Mouse (Mus musculus): ENCODE results near the gene Tax1bp3. TPM values are rescaled to one million over a fixed set of nuclear protein-coding genes. Genes with fewer than 3 reads are reported as not detected.

Tax1bp3 gene
- polyA plus RNA-seq, 1 experiment, result 0.36 TPM

DNA sequence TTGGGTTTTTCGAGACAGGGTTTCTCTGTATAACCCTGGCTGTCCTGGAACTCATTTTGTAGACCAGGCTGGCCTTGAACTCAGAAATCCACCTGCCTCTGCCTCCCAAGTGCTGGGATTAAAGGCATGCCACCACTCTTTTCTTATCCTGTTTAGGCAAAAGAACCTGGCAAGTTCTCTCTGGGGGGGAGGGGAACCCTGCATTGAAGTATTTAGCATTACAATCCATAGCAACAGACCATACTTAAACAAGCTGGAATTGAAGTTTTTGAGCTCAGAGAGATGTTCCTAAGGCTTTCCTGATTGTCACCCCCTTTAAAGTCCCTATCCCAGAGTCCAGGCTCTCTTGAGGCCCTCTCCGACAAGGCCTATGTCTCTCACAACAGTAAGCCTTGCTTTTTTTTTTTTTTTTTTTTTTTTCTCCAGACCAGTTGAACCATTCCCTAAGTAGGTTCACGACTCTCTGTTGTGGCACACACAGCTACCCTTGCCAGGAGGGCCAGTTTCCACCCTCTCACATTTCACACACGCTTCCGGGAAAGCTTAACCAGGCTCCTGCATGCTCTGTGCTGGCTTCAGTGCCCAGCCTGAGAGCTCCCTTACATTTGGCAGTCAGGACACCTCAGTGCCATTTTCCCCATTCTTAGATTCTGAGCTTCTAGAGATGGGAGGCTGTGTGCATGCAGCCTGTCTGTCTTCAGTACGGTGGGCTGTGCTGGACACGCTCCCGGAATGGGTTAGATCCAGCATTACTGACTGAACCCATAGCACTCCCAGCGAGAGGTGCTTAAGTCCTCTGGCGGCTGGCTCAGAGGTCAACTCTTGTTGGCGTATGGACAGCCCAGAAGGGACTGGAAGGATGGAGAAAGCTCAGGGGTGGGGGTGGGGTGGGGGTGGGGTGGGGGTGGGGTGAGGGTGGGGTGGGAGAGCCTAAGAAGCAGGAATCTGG, 30.6 kb upstream of the Tax1bp3 start:
- no peak for TF ChIP-seq GATA1 (IDR thresholded peaks at IDR 0.05; ENCODE audit: low read length)
- H3K4me3 ChIP-seq (replicated peaks), result no peak overlapping the region
- H3K9me3 ChIP-seq (ENCODE audit: control insufficient read depth, low read length), result no peaks in the 10 kb centered on the region
- H3K4me1 ChIP-seq (ENCODE audit: control insufficient read depth), result no peaks in the 10 kb centered on the region
- H3K36me3 ChIP-seq (ENCODE audit: control insufficient read depth), result no peaks in the 10 kb centered on the region
- H3K27me3 ChIP-seq (ENCODE audit: control insufficient read depth), result no peaks in the 10 kb centered on the region; the same call in 1 of the 2 replicates

DNA sequence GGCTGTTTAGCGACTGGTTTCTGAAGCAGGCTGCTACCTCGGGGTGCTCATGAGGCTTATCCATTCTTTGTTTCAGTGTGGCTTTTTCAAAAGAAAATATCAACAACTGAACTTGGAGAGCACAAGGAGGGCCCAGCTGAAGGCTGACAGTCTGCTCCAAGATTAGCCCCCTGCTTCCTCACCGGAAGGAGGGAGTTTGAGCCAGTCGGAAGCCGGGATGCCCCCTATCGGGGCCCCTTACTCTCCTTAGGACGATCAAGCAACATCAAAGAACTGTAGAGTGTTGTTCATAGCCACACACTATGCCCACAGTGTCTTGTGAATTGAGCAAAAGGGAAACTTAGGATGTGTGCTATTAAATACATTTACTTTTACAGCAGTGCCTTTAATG, 29.9 kb upstream of the Tax1bp3 start:
- TF ChIP-seq TAL1 (IDR thresholded peaks at IDR 0.05; ENCODE audit: low read length), result no peak
- no peak overlapping the region for H3K4me3 ChIP-seq (replicated peaks)

DNA sequence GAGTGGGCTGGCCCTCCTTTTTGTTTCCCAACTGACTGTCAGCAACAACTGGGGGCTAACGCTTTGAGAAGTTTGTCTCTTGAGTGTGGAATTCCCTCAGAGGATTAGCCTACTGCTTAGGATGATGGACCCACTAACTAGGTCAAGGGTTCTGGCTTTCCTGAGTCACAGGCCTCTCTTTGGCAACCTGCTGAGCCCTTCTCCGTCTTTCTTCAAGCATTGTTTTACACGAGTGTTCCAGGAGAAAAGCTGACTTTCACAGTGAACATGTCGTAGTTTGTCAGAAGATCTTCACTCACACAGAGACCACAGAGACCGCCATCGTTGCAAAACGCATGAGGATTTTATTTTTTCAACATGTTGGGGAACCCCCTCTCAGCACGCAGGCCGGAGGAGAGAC, 28.7 kb upstream of the Tax1bp3 start:
- no peak for TF ChIP-seq TAL1 (IDR thresholded peaks at IDR 0.05; ENCODE audit: low read length)
- no peak for TF ChIP-seq GATA1 (IDR thresholded peaks at IDR 0.05; ENCODE audit: low read length)
- Histone ChIP-seq H3K27me3 (ENCODE audit: control insufficient read depth) (no peaks in the 10 kb centered on the region; the same call in 1 of the 2 replicates), H3K4me1 (ENCODE audit: control insufficient read depth) (no peaks in the 10 kb centered on the region), H3K9me3 (ENCODE audit: control insufficient read depth, low read length) (no peaks in the 10 kb centered on the region), H3K36me3 (ENCODE audit: control insufficient read depth) (no peaks in the 10 kb centered on the region), H3K4me3 (replicated peaks) (no peak overlapping the region)

More for the DNA sequence above, 29.9 kb upstream of the Tax1bp3 start:
- no peaks in the 10 kb centered on the region for H3K36me3 ChIP-seq (ENCODE audit: control insufficient read depth)
- H3K9me3 ChIP-seq (ENCODE audit: control insufficient read depth, low read length), result no peaks in the 10 kb centered on the region
- no peaks in the 10 kb centered on the region for H3K4me1 ChIP-seq (ENCODE audit: control insufficient read depth)
- no peaks in the 10 kb centered on the region; the same call in 1 of the 2 replicates for H3K27me3 ChIP-seq (ENCODE audit: control insufficient read depth)

DNA sequence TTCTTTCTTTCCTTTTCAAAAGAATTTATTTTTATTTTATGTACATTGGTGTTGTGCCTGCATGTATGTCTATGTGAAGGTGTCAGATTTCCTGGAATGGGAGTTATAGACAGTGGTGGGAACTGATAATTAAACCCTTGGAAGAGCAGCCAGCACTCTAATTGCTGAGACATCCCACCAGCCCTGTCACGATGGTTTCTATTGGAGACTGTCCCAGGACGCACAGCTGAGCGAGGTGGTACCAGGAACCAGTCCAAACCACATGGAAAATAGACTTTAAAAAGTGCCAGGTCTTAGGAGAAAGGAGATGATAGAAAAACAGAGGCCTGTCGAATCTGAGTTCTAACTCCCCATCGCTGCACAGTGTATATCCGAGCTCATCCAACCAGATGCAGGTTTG, 21.8 kb upstream of the Tax1bp3 start:
- no peak overlapping the region for H3K4me3 ChIP-seq (replicated peaks)
- no peaks in the 10 kb centered on the region for H3K36me3 ChIP-seq (ENCODE audit: control insufficient read depth)
- peaks cover 27% of the 10 kb centered on the region for H3K27me3 ChIP-seq (ENCODE audit: control insufficient read depth)
- TF ChIP-seq TAL1 (IDR thresholded peaks at IDR 0.05; ENCODE audit: low read length) (no peak), GATA1 (IDR thresholded peaks at IDR 0.05; ENCODE audit: low read length) (no peak)
- H3K4me1 ChIP-seq (ENCODE audit: control insufficient read depth), result no peaks in the 10 kb centered on the region
- H3K9me3 ChIP-seq (ENCODE audit: control insufficient read depth, low read length), result no peaks in the 10 kb centered on the region

DNA sequence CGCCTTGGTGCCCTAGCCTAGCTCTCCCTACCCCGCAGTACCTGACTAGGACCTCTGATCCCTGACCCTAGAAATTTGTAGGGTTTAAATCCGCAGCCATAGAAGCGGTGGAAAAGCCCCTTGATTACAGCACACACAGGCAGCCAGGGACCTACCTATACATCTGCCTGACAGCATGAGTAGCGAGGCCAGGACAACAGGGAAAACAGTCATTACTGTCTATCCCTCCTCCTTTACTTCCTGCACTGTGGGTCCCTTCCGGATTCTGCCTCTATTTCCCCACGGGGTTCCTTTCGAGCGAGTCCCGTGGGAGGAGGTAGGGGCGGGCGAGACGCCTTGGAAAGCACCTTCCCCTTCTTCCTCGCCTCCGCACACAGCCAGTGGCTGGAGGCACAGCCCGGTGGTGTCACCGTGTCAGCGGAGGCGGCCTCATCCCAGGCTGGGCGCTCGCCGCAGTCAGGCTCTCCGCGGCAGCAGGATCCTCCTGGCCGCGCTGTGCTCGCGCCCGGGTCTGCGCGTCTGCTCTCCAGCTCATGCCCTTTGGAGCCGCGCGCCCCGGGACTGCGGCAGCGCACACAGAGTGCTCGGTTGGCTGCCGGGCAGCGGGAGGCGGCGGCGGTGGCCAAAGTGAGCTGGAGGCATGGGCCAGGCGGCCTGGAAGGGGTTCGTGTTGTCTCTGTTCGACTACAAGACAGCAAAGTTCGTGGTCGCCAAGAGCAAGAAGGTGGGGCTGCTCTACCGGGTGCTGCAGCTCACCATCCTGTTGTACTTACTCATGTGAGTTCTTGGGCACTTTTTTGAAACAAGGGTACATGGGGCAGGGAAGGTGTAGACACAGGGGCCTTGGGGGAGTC, 16.7 kb upstream of the Tax1bp3 start, which contains the start of gene P2rx5:
TSS of gene P2rx5 (plus strand) at position 465 of the 854 bp plus-strand sequence.
- Histone ChIP-seq H3K27me3 (ENCODE audit: control insufficient read depth) (peaks cover 44% of the 10 kb centered on the region), H3K4me1 (ENCODE audit: control insufficient read depth) (peaks cover 4% of the 10 kb centered on the region), H3K4me3 (replicated peaks) (peak within 1 kb of the TSS; percentile 3), H3K9me3 (ENCODE audit: control insufficient read depth, low read length) (no peaks in the 10 kb centered on the region), H3K36me3 (ENCODE audit: control insufficient read depth) (no peaks in the 10 kb centered on the region)
- no peak for TF ChIP-seq TAL1 (IDR thresholded peaks at IDR 0.05; ENCODE audit: low read length)
- no peak for TF ChIP-seq GATA1 (IDR thresholded peaks at IDR 0.05; ENCODE audit: low read length)

DNA sequence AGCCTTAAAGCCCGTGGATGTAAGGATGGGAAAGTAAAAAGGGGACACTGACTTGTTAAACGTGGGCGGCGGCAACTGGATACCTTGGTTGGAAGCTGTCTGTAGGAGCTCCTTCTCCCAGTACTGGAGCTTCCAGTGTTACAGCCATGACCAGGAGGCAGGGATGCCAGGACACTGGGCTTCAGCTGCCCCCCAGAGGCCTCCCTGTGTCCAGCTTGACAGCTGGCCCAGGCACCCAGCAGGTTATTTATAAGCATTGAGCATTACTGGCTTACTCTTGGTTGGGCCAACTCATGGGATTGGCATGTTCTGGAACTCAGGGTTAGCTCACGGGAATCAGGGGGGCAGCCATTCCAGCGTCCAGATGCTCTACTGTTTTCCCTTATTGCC, 16.1 kb upstream of the Tax1bp3 start:
- TF ChIP-seq TAL1 (IDR thresholded peaks at IDR 0.05; ENCODE audit: low read length) (no peak), GATA1 (IDR thresholded peaks at IDR 0.05; ENCODE audit: low read length) (no peak)
- Histone ChIP-seq H3K4me3 (replicated peaks) (no peak overlapping the region), H3K27me3 (ENCODE audit: control insufficient read depth) (peaks cover 42% of the 10 kb centered on the region), H3K36me3 (ENCODE audit: control insufficient read depth) (no peaks in the 10 kb centered on the region), H3K9me3 (ENCODE audit: control insufficient read depth, low read length) (no peaks in the 10 kb centered on the region), H3K4me1 (ENCODE audit: control insufficient read depth) (peaks cover 4% of the 10 kb centered on the region)

DNA sequence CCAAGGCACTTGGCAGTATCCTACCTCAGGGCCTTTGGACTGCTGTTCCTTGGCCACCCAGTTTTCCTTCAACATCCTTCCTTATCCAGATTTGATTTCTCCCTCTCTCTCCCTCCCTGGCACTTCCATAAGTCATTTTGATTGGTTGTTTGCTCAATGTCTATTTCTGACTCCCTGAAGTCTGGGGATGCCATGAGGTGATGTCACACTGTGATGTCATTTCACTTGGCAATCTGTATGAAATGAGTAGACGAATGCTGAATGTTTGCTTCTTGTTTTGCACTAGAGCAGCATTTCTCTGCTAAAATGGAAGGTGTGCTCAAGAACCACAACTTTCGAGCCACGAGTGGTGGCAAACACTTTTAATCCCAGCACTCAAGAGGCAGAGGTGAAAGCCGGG, 15.3 kb upstream of the Tax1bp3 start:
- Histone ChIP-seq H3K27me3 (ENCODE audit: control insufficient read depth) (peaks cover 42% of the 10 kb centered on the region), H3K4me1 (ENCODE audit: control insufficient read depth) (peaks cover 4% of the 10 kb centered on the region)

DNA sequence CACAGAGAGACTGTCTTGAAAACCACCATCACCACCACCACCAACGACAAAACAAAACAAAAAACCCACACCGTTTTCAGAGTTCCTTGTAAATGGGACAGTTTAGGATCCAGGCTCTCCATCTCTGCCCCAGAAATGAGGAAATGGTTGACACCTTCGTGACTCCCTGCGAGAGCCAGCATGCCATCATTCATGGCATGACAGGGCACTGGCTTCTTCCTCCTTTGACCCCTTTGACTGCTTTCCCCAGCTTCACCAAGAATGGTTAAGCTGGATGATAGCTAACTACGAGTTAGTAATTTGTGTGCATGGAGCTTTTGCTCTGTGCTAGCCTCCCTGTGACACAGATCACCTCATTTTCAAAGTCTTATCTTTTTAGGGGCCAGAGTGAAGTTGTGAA, 14.6 kb upstream of the Tax1bp3 start:
- Histone ChIP-seq H3K27me3 (ENCODE audit: control insufficient read depth) (peaks cover 42% of the 10 kb centered on the region), H3K36me3 (ENCODE audit: control insufficient read depth) (no peaks in the 10 kb centered on the region), H3K4me1 (ENCODE audit: control insufficient read depth) (peaks cover 4% of the 10 kb centered on the region), H3K9me3 (ENCODE audit: control insufficient read depth, low read length) (no peaks in the 10 kb centered on the region), H3K4me3 (replicated peaks) (no peak overlapping the region)
- no peak for TF ChIP-seq GATA1 (IDR thresholded peaks at IDR 0.05; ENCODE audit: low read length)
- TF ChIP-seq TAL1 (IDR thresholded peaks at IDR 0.05; ENCODE audit: low read length), result no peak

More for the DNA sequence above, 15.3 kb upstream of the Tax1bp3 start:
- no peak for TF ChIP-seq GATA1 (IDR thresholded peaks at IDR 0.05; ENCODE audit: low read length)
- no peak for TF ChIP-seq TAL1 (IDR thresholded peaks at IDR 0.05; ENCODE audit: low read length)
- no peaks in the 10 kb centered on the region for H3K36me3 ChIP-seq (ENCODE audit: control insufficient read depth)
- H3K9me3 ChIP-seq (ENCODE audit: control insufficient read depth, low read length), result no peaks in the 10 kb centered on the region
- H3K4me3 ChIP-seq (replicated peaks), result no peak overlapping the region

DNA sequence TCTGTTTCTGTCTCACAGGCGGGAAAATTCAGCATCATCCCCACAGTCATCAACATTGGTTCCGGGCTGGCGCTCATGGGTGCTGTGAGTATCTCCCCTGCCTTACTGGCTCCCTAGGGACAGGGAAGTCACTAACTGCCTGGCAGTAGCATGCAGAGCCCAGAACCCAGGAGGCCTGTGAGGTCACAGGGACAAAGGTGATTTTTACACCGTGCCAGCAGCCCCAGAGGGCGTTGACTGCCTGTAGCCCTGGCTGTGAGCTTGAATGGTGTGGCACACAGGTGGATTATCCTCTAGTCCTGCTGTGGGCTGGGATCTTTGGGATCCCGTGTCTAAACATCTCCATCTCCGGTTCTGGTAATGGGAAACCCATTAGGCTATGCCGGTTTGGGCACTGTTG, 8.8 kb upstream of the Tax1bp3 start:
- H3K9me3 ChIP-seq (ENCODE audit: control insufficient read depth, low read length), result no peaks in the 10 kb centered on the region
- TF ChIP-seq TAL1 (IDR thresholded peaks at IDR 0.05; ENCODE audit: low read length), result no peak
- TF ChIP-seq GATA1 (IDR thresholded peaks at IDR 0.05; ENCODE audit: low read length), result no peak
- H3K4me1 ChIP-seq (ENCODE audit: control insufficient read depth), result peaks cover 16% of the 10 kb centered on the region
- H3K27me3 ChIP-seq (ENCODE audit: control insufficient read depth), result no peaks in the 10 kb centered on the region
- H3K4me3 ChIP-seq (replicated peaks), result no peak overlapping the region
- peaks cover 30% of the 10 kb centered on the region for H3K36me3 ChIP-seq (ENCODE audit: control insufficient read depth)

Data from erythroblast, embryonic 14.5 days (primary cell).